Mouse (Mus musculus): ENCODE results near the gene Mcm7. TPM values are rescaled to one million over a fixed set of nuclear protein-coding genes. Genes with fewer than 3 reads are reported as not detected.

Mcm7 gene
- polyA plus RNA-seq, 1 experiment from 2014 or later = 36.2 TPM

DNA sequence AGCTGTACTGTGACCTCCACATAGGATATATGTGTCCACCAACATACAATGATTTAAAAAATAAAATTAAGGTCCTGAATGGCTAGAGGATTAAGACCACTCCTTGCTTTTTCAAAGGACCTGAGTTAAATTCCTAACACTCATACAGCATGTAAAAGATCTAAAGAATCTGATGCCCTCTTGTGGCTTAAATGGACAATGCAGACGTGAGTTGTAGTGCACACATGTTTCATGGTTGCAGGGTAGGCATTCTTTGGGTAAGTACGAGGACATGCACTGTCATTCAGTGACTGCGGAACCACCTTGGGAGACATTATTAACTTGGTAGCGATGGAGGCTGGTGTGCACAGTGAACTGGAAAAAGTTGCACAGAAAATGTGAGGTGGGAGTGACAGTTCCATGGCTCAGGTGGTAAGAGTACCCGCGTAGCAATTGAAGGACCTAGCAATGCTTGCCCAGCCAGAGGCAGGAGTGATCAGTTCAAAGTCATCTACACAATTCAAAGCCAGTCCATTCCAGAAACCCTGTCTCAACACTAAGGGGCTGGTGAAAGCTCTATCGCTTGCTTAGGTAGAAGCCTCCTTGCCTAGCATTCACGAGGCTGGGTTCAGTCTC is 34.2 kb downstream of the Mcm7 start:
- no peak overlapping the region for H3K9ac ChIP-seq (replicated peaks; ENCODE audit: low read depth)
- no peaks in the 10 kb centered on the region for H3K27me3 ChIP-seq (replicated peaks; ENCODE audit: insufficient read depth, low read length)
- WGBS = 52% methylated on average over 8 of the region's 8 CpGs
- no peaks in the 10 kb centered on the region for H3K4me1 ChIP-seq (ENCODE audit: insufficient read depth, low read depth, low read length)
- peak; percentile 64 for DNase-seq (ENCODE audit: low spot score)
- H3K4me2 ChIP-seq (replicated peaks; ENCODE audit: low read depth, low read length) = no peak overlapping the region
- TF ChIP-seq EP300 (IDR thresholded peaks at IDR 0.05) (no peak), CTCF (IDR thresholded peaks at IDR 0.05) (peak; percentile 84)
- H3K9me3 ChIP-seq (ENCODE audit: low read length) = no peaks in the 10 kb centered on the region
- H3K27ac ChIP-seq (ENCODE audit: low read length) = no peak overlapping the region
- no peak overlapping the region for H3K4me3 ChIP-seq (ENCODE audit: low read depth, low read length)
- peak; percentile 54 for ATAC-seq
- peaks cover 22% of the 10 kb centered on the region for H3K36me3 ChIP-seq (ENCODE audit: insufficient read depth, low read length)

DNA sequence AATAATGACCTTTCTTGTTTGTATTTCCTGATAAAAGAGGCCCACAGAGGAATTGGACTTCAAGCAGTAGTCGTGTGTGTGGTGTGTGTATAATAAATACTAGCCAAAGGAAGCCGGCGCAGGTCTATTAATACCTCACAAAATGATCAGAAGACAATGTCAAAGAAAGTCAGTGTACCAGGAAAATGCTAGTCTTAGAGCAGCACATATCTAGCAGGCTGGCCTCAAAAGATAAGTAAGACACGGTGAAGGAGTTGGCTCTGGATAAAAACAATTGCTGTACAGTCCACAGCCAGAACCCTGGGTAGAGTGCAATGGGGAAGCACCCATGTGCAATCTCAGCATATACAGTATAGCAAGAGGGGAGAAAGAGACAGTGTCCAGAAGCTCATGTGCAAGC is 35.0 kb downstream of the Mcm7 start:
- Histone ChIP-seq H3K4me1 (ENCODE audit: insufficient read depth, low read depth, low read length) (no peaks in the 10 kb centered on the region), H3K27me3 (replicated peaks; ENCODE audit: insufficient read depth, low read length) (no peaks in the 10 kb centered on the region), H3K4me2 (replicated peaks; ENCODE audit: low read depth, low read length) (no peak overlapping the region), H3K4me3 (ENCODE audit: low read depth, low read length) (no peak overlapping the region), H3K36me3 (ENCODE audit: insufficient read depth, low read length) (peaks cover 24% of the 10 kb centered on the region), H3K9me3 (ENCODE audit: low read length) (no peaks in the 10 kb centered on the region), H3K27ac (ENCODE audit: low read length) (no peak overlapping the region), H3K9ac (replicated peaks; ENCODE audit: low read depth) (no peak overlapping the region)
- no peak for TF ChIP-seq EP300 (IDR thresholded peaks at IDR 0.05)
- 21% methylated on average over 4 of the region's 4 CpGs for WGBS
- ATAC-seq (no peak), DNase-seq (ENCODE audit: low spot score) (no peak)

- no peaks in the 10 kb centered on the region for H3K9me3 ChIP-seq (ENCODE audit: low read length)
- ATAC-seq = peak; percentile 87
- peak; percentile 46 for DNase-seq (ENCODE audit: low spot score)
- no peaks in the 10 kb centered on the region for H3K27me3 ChIP-seq (replicated peaks; ENCODE audit: insufficient read depth, low read length)
- no peak overlapping the region for H3K4me2 ChIP-seq (replicated peaks; ENCODE audit: low read depth, low read length)
- 76% methylated on average over 5 of the region's 5 CpGs for WGBS
- H3K4me1 ChIP-seq (ENCODE audit: insufficient read depth, low read depth, low read length) = no peaks in the 10 kb centered on the region
- H3K4me3 ChIP-seq (ENCODE audit: low read depth, low read length) = no peak overlapping the region
- TF ChIP-seq CTCF (IDR thresholded peaks at IDR 0.05) (no peak), EP300 (IDR thresholded peaks at IDR 0.05) (peak; percentile 68)
- H3K36me3 ChIP-seq (ENCODE audit: insufficient read depth, low read length) = peaks cover 35% of the 10 kb centered on the region
- peak overlapping the region; percentile 32; the same call in 1 of the 2 replicates for H3K27ac ChIP-seq (ENCODE audit: low read length)
- H3K9ac ChIP-seq (replicated peaks; ENCODE audit: low read depth) = no peak overlapping the region
Observed at GRCm38 (mm10) chr5:138132425-138133064, 39.7 kb downstream of the Mcm7 start.

GRCm38 (mm10) chr5:138118041-138118440 is 54.2 kb downstream of the Mcm7 start:
- Histone ChIP-seq H3K36me3 (ENCODE audit: insufficient read depth, low read length) (no peaks in the 10 kb centered on the region; the same call in 1 of the 2 replicates), H3K4me2 (replicated peaks; ENCODE audit: low read depth, low read length) (peak overlapping the region; percentile 69), H3K27ac (ENCODE audit: low read length) (peak overlapping the region; percentile 95; the same call in 1 of the 2 replicates), H3K9ac (replicated peaks; ENCODE audit: low read depth) (peak overlapping the region; percentile 81; the same call in 1 of the 2 replicates), H3K4me1 (ENCODE audit: insufficient read depth, low read depth, low read length) (peaks cover 3% of the 10 kb centered on the region; the same call in 1 of the 2 replicates), H3K27me3 (replicated peaks; ENCODE audit: insufficient read depth, low read length) (no peaks in the 10 kb centered on the region), H3K9me3 (ENCODE audit: low read length) (no peaks in the 10 kb centered on the region), H3K4me3 (ENCODE audit: low read depth, low read length) (peak overlapping the region; percentile 67)
- no peak for TF ChIP-seq CTCF (IDR thresholded peaks at IDR 0.05)
- no peak for TF ChIP-seq EP300 (IDR thresholded peaks at IDR 0.05)
- no peak for DNase-seq (ENCODE audit: low spot score)
- ATAC-seq = no peak
- WGBS = 56% methylated on average over 3 of the region's 3 CpGs

DNA sequence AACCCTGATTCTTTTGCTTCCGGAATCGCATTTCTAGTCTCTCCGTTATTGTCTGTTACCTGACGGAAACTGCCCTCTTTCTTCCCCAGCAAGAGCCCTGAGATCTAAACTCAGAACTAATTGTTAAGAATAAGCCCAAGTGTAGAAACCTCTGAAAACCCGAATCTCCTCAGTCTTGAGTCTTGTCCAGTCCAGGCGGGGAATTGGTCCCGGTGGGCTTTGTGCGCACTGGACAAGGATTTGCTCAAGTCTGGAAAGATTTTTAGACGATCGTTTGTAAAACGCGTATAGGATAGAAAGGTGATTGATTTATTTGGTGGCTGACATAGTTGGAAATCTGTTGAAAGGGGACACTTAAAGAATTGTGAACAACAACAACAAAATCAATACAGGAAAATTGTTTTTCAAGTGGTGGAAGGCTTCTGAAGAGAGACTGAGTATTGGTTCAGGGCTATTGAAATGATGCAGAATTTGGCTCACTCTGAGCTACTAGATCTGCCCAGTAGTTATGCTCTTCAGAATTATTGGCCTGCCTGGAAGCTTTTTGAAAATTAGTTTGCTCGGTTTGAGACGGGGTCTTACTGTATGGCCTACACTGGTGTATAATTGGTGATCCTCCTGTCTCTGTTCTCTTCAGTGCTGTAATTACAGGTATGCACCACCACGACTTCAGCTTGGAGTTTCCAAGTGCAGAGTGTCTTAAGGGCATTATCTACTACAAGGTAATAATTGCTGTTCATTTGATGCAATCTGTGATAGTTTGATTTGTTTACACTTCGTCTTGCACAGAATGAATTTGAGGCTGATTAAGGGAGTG is 54.8 kb downstream of the Mcm7 start:
- Histone ChIP-seq H3K4me2 (replicated peaks; ENCODE audit: low read depth, low read length) (peak overlapping the region; percentile 69), H3K27ac (ENCODE audit: low read length) (peak overlapping the region; percentile 95), H3K9ac (replicated peaks; ENCODE audit: low read depth) (peak overlapping the region; percentile 81), H3K27me3 (replicated peaks; ENCODE audit: insufficient read depth, low read length) (no peaks in the 10 kb centered on the region), H3K4me3 (ENCODE audit: low read depth, low read length) (peak overlapping the region; percentile 67), H3K36me3 (ENCODE audit: insufficient read depth, low read length) (no peaks in the 10 kb centered on the region), H3K9me3 (ENCODE audit: low read length) (no peaks in the 10 kb centered on the region), H3K4me1 (ENCODE audit: insufficient read depth, low read depth, low read length) (peaks cover 3% of the 10 kb centered on the region; the same call in 1 of the 2 replicates)
- 4% methylated on average over 16 of the region's 16 CpGs for WGBS
- ATAC-seq = no peak; the same call in 1 of the 2 replicates
- DNase-seq (ENCODE audit: low spot score) = peak; percentile 45
- no peak for TF ChIP-seq CTCF (IDR thresholded peaks at IDR 0.05)
- TF ChIP-seq EP300 (IDR thresholded peaks at IDR 0.05) = no peak

Measured in lung, postnatal 0 days (tissue).